Mouse (Mus musculus) forebrain, embryonic 16.5 days (tissue): Measurements from ENCODE around the gene Tyro3. TPM values are rescaled to one million over a fixed set of nuclear protein-coding genes. Genes with fewer than 3 reads are reported as not detected.

Experiments used
- ATAC-seq: fragments of 200-750 bp; cut with Nextera tagmentation; 2 replicates; pipeline ENCODE4 v1.8.0; 2017; ENCODE audit warnings: mild to moderate bottlenecking, moderate library complexity
- H3K27ac ChIP-seq: fragments of 300-500 bp; sonication (generic); 2 replicates; pipeline ENCODE4 v1.5.1; 2014; ENCODE audit warnings: low read length, control low read depth
- H3K27me3 ChIP-seq: fragments of 300-500 bp; sonication (generic); replicated peaks from 2 replicates; pipeline ENCODE4 v1.6.1; 2014; ENCODE audit warnings: low read length; ENCODE audit not compliant: control insufficient read depth, insufficient read depth
- H3K36me3 ChIP-seq: fragments of 300-500 bp; sonication (generic); 2 replicates; pipeline ENCODE4 v1.6.1; 2014; ENCODE audit not compliant: control insufficient read depth, insufficient read depth
- H3K4me1 ChIP-seq: fragments of 300-500 bp; sonication (generic); replicated peaks from 2 replicates; pipeline ENCODE4 v1.6.1; 2014; ENCODE audit warnings: low read length; ENCODE audit not compliant: control insufficient read depth, insufficient read depth
- H3K4me2 ChIP-seq: fragments of 300-500 bp; sonication (generic); 2 replicates; pipeline ENCODE4 v1.6.1; 2014; ENCODE audit warnings: mild to moderate bottlenecking, low read length, control low read depth
- H3K4me3 ChIP-seq: fragments of 300-500 bp; sonication (generic); replicated peaks from 2 replicates; pipeline ENCODE4 v1.5.1; 2014; ENCODE audit warnings: mild to moderate bottlenecking, low read length, control low read depth
- H3K9ac ChIP-seq: fragments of 300-500 bp; sonication (generic); replicated peaks from 2 replicates; pipeline ENCODE4 v1.6.1; 2014; ENCODE audit warnings: low read depth, low read length, control low read depth
- H3K9me3 ChIP-seq: fragments of 300-500 bp; sonication (generic); 2 replicates; pipeline ENCODE4 v1.6.1; 2016; ENCODE audit warnings: low read length; ENCODE audit not compliant: control insufficient read depth
- WGBS: fragments of 180-500 bp; shearing (Covaris S2); extraction: QIAGEN DNeasy Blood & Tissue Kit; methylation state at CpG from one replicate; pipeline ENCODE4 v1.1.7; 2014; 5-methylcytosine and 5-hydroxymethylcytosine counted together
- polyA plus RNA-seq: library from polyadenylated mRNA; unstranded; fragments of >200 nt; fragmentation: Nextera tagmentation; extraction: Ambion mirVana; gene quantifications from 2 replicates; pipeline ENCODE4 v1.2.1, GENCODE M21; 2015

Gene Tyro3
- polyA plus RNA-seq, 1 experiment from 2014 or later, result 17.3 TPM

DNA sequence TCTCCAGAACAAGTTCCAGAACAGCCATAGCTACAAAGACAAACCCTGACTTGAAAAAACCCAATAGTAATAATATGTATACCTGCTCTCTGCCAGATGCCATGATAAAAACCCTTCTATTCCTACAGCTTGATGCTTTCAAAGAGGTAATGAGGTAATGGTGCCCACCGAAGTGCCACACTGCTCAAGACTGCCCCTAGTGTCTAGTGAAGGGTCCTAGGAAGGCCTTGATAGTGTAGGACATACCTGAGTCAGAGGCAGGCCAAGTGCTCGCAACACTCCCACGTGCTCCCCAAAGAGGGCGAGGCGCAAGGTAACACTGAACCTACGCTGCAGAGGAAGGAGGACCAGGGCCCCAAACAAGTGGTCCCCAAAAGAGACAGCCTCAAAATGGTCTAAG lies 30.3 kb upstream of the Tyro3 start:
- 97% methylated on average over 6 of the region's 6 CpGs for WGBS

DNA sequence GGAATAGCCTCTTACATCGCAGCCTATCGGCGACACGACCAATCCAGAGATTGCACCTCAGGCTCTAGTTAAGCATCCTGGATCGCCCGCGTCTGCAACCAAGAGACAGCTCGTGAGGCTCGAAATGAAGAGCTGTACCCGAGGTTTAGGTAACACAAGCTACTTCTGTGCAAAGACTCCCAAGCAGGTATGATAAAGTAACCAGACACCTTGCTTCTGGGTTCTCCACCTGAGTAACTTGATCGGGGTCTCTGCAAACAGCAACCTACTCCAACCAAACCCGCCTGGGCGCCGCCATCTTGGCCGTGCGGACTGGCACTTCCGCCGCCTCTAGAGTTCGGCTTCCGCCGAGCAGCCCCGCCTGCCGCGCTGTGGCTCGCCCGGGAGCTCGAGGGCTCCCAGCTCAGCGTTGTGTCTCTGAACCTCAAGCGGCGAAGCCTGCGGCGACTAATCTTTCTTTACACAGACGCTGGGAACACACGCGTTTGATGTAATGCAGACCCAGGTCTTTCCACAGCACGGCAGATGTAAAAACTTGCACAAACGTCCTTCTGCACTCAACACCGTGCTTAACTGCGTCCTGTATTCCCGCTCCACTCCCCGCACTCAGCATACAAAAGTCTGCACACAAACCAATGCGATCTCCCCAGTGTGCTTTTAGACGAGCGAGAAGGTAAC lies 10.2 kb upstream of the Tyro3 start, which contains the start of gene Rpap1:
Gene Rpap1 (minus strand): TSS at position 332 of the 678 bp plus-strand sequence.
- H3K27ac ChIP-seq, result peak within 1 kb of the TSS; percentile 85
- ATAC-seq, result peak; percentile 99
- under 1% methylated on average over 44 of the region's 44 CpGs for WGBS

More for the DNA sequence above, 30.3 kb upstream of the Tyro3 start:
- no peaks in the 10 kb centered on the region for H3K27me3 ChIP-seq
- H3K4me1 ChIP-seq, result no peaks in the 10 kb centered on the region
- H3K9ac ChIP-seq, result no peak overlapping the region
- no peak for ATAC-seq
- no peak overlapping the region for H3K27ac ChIP-seq
- H3K4me2 ChIP-seq, result no peak overlapping the region
- H3K36me3 ChIP-seq, result peaks cover 21% of the 10 kb centered on the region; the same call in 1 of the 2 replicates
- no peaks in the 10 kb centered on the region for H3K9me3 ChIP-seq
- H3K4me3 ChIP-seq, result no peak overlapping the region

DNA sequence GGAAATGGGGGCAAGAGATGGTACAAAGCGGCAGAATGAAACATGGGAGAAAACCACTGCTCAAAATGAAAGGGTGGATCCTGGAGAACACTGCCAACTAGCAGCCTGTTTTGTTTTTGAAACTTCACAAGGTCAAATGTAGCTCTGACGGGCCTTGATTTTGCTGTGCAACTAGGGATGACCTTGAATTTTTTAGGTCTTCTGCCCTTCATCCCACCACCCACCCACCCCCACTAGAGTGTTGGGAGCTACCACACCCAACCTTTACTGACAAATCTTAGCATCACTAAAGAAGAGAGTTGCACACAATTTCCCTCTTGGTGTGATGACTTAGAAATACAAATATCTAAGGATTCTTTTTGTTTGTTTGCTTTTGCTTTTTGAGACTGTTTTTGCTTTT lies 7.5 kb upstream of the Tyro3 start:
- H3K9ac ChIP-seq, result no peak overlapping the region
- no peaks in the 10 kb centered on the region for H3K36me3 ChIP-seq
- no peak overlapping the region for H3K27ac ChIP-seq
- no peaks in the 10 kb centered on the region for H3K27me3 ChIP-seq
- 85% methylated on average over 2 of the region's 2 CpGs for WGBS
- no peaks in the 10 kb centered on the region for H3K9me3 ChIP-seq
- ATAC-seq, result no peak
- H3K4me3 ChIP-seq, result no peak overlapping the region
- H3K4me2 ChIP-seq, result no peak overlapping the region
- H3K4me1 ChIP-seq, result peaks cover 12% of the 10 kb centered on the region

More for the DNA sequence above, 10.2 kb upstream of the Tyro3 start, which contains the start of gene Rpap1:
- Histone ChIP-seq H3K9ac (peak within 1 kb of the TSS; percentile 69), H3K9me3 (no peaks in the 10 kb centered on the region), H3K4me3 (peak within 1 kb of the TSS; percentile 73), H3K4me1 (peaks cover 12% of the 10 kb centered on the region), H3K36me3 (peaks cover 2% of the 10 kb centered on the region; the same call in 1 of the 2 replicates), H3K4me2 (peak within 1 kb of the TSS; percentile 63), H3K27me3 (no peaks in the 10 kb centered on the region)

GRCm38 (mm10) chr2:119798246-119798927 lies 854 bp downstream of the Tyro3 start:
- H3K9ac ChIP-seq, result no peak overlapping the region
- no peak overlapping the region for H3K4me3 ChIP-seq
- no peak for ATAC-seq
- H3K27ac ChIP-seq, result no peak overlapping the region
- H3K27me3 ChIP-seq, result no peaks in the 10 kb centered on the region; the same call in 1 of the 2 replicates
- H3K4me2 ChIP-seq, result no peak overlapping the region
- H3K9me3 ChIP-seq, result no peaks in the 10 kb centered on the region
- 12% methylated on average over 13 of the region's 13 CpGs for WGBS
- H3K36me3 ChIP-seq, result no peaks in the 10 kb centered on the region
- H3K4me1 ChIP-seq, result peaks cover 24% of the 10 kb centered on the region

- ATAC-seq, result peak; percentile 59
- no peaks in the 10 kb centered on the region for H3K9me3 ChIP-seq
- H3K27ac ChIP-seq, result no peak overlapping the region
- H3K4me3 ChIP-seq, result peak overlapping the region; percentile 80
- peak overlapping the region; percentile 86 for H3K9ac ChIP-seq
- peaks cover 34% of the 10 kb centered on the region for H3K4me1 ChIP-seq
- no peaks in the 10 kb centered on the region for H3K36me3 ChIP-seq
- 0% methylated on average over 53 of the region's 89 CpGs for WGBS
- peak overlapping the region; percentile 99 for H3K4me2 ChIP-seq
- no peaks in the 10 kb centered on the region; the same call in 1 of the 2 replicates for H3K27me3 ChIP-seq
Observed at GRCm38 (mm10) chr2:119799181-119799960, 1.8 kb downstream of the Tyro3 start.

DNA sequence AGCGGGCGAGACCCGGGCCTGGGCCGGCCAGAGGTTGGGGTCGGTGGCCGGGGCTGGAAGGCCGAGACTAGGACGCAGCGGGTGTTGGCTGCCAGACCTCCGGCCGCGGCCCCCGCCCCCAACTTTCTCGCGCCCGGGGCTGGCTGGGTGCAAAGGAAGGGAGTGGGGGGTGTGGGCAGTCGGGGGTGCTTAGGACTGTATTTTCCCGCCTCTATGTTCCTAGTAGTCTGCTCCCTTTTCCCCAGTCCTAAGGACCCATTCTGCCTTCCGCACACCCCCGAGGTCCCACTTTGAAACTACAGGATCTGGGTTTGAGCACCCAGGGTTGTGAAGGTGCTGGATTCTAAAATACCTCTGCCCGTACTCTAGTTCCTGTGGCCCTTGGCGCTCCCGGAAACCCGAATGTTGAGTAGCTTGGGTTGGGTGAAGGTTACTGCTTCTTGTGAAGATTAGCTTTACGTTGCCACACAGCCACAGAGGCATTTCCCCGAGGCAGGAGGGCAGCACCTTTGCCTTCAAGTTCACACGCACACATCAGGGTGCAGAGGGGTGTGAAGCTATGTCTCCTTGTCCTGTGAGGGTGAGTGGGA lies 2.5 kb downstream of the Tyro3 start:
- Histone ChIP-seq H3K36me3 (no peaks in the 10 kb centered on the region), H3K9me3 (no peaks in the 10 kb centered on the region), H3K9ac (peak overlapping the region; percentile 86), H3K4me3 (peak overlapping the region; percentile 80), H3K27me3 (no peaks in the 10 kb centered on the region; the same call in 1 of the 2 replicates), H3K27ac (no peak overlapping the region), H3K4me2 (peak overlapping the region; percentile 99), H3K4me1 (peaks cover 41% of the 10 kb centered on the region)
- under 1% methylated on average over 27 of the region's 27 CpGs for WGBS
- peak; percentile 17 for ATAC-seq

DNA sequence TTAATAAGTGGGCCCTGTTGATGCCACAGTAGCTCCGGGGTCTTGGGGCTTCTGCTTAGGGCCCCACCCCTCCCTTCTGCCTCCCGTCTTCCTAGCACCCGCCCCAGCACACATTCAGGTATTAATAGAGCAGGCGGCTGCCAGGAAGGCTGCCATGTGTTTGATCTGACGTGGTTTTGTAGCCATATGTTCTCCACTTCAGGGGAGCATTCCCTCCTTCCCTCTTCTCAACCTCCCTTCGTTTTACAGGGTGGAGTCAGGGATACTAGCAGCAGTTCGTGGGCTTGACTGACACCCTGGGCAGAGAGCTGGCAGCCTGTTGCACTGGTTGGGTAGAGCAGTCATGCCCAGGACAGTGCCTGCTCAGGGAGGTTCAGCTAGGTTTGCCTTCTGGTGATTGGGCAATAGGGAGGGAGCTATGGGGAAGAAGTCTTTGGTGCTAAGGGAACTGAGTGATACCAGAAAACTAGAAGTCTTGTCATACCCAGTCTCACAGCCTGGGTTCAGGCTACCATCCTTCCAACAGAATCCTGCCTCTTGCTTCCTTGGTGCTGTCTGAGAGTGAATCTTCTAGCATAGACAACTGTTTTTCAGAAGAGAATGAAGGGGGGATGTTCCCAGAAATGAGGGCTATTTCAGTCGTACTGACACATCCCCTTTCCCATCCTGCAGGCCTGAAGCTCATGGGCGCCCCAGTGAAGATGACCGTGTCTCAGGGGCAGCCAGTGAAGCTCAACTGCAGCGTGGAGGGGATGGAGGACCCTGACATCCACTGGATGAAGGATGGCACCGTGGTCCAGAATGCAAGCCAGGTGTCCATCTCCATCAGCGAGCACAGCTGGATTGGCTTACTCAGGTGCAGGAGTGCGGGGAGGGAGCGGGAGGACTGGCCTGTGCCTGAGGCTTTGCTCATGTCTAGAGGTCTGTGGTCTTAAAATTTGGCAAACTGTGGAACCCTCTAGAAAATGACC lies 3.6 kb downstream of the Tyro3 start:
- Histone ChIP-seq H3K4me2 (peak overlapping the region; percentile 99), H3K36me3 (no peaks in the 10 kb centered on the region), H3K4me3 (no peak overlapping the region; the same call in 1 of the 2 replicates), H3K9me3 (no peaks in the 10 kb centered on the region), H3K27me3 (no peaks in the 10 kb centered on the region; the same call in 1 of the 2 replicates), H3K4me1 (peaks cover 43% of the 10 kb centered on the region), H3K9ac (no peak overlapping the region), H3K27ac (no peak overlapping the region)
- 41% methylated on average over 15 of the region's 15 CpGs for WGBS
- no peak for ATAC-seq
